Mouse (Mus musculus) limb, embryonic 12.5 days (tissue): Measurements from ENCODE around the gene Frmd7. TPM values are rescaled to one million over a fixed set of nuclear protein-coding genes. Genes with fewer than 3 reads are reported as not detected.

Experiments used
- ATAC-seq: fragments of 200-750 bp; cut with Nextera tagmentation; 2 replicates; pipeline ENCODE4 v1.8.0; 2017; ENCODE audit warnings: low read depth, moderate TSS enrichment; ENCODE audit not compliant: insufficient number of reproducible peaks, insufficient read depth, low FRiP score, low TSS enrichment
- H3K27ac ChIP-seq: fragments of 300-500 bp; sonication (generic); 2 replicates; pipeline ENCODE4 v1.5.1; 2016; ENCODE audit warnings: mild to moderate bottlenecking, moderate library complexity
- H3K27me3 ChIP-seq: fragments of 300-500 bp; sonication (generic); 2 replicates; pipeline ENCODE4 v1.6.1; 2016; ENCODE audit warnings: mild to moderate bottlenecking, moderate library complexity
- H3K36me3 ChIP-seq: fragments of 300-500 bp; sonication (generic); 2 replicates; pipeline ENCODE4 v1.6.1; 2016; ENCODE audit warnings: mild to moderate bottlenecking, moderate library complexity
- H3K4me1 ChIP-seq: fragments of 300-500 bp; sonication (generic); replicated peaks from 2 replicates; pipeline ENCODE4 v1.6.1; 2016
- H3K4me2 ChIP-seq: fragments of 300-500 bp; sonication (generic); 2 replicates; pipeline ENCODE4 v1.6.1; 2016; ENCODE audit warnings: mild to moderate bottlenecking, moderate library complexity
- H3K4me3 ChIP-seq: fragments of 300-500 bp; sonication (generic); replicated peaks from 2 replicates; pipeline ENCODE4 v1.5.1; 2016; ENCODE audit warnings: mild to moderate bottlenecking
- H3K9ac ChIP-seq: fragments of 300-500 bp; sonication (generic); replicated peaks from 2 replicates; pipeline ENCODE4 v1.6.1; 2016; ENCODE audit warnings: mild to moderate bottlenecking, moderate library complexity
- H3K9me3 ChIP-seq: fragments of 300-500 bp; sonication (generic); 2 replicates; pipeline ENCODE4 v1.6.1; 2016; ENCODE audit warnings: mild to moderate bottlenecking, moderate library complexity
- WGBS: fragments of 180-500 bp; shearing (Covaris S2); methylation state at CpG from one replicate; pipeline ENCODE4 v1.1.7; 2016; 5-methylcytosine and 5-hydroxymethylcytosine counted together
- polyA plus RNA-seq: library from polyadenylated mRNA; unstranded; fragments of >200 nt; fragmentation: Nextera tagmentation; extraction: Ambion mirVana; gene quantifications from 2 replicates; pipeline ENCODE4 v1.2.1, GENCODE M21; 2016

Gene Frmd7
- polyA plus RNA-seq, 1 experiment from 2014 or later: 0.10 TPM

- Histone ChIP-seq H3K36me3 (no peaks in the 10 kb centered on the region), H3K27me3 (peaks cover 6% of the 10 kb centered on the region), H3K27ac (no peak overlapping the region), H3K4me1 (no peaks in the 10 kb centered on the region), H3K4me2 (no peak overlapping the region), H3K4me3 (no peak overlapping the region), H3K9ac (no peak overlapping the region), H3K9me3 (no peaks in the 10 kb centered on the region)
- 75% methylated on average over 3 of the region's 3 CpGs for WGBS
- ATAC-seq: no peak
Measured at GRCm38 (mm10) chrX:50937117-50937516, 5.4 kb downstream of the Frmd7 start.

GRCm38 (mm10) chrX:50930309-50930708 is 12.2 kb downstream of the Frmd7 start:
- no peak overlapping the region for H3K4me3 ChIP-seq
- WGBS: 66% methylated on average over 3 of the region's 3 CpGs
- H3K27me3 ChIP-seq: peaks cover 5% of the 10 kb centered on the region
- no peak overlapping the region for H3K4me2 ChIP-seq
- no peaks in the 10 kb centered on the region for H3K36me3 ChIP-seq
- no peak for ATAC-seq
- H3K9ac ChIP-seq: no peak overlapping the region
- no peak overlapping the region for H3K27ac ChIP-seq
- H3K9me3 ChIP-seq: no peaks in the 10 kb centered on the region
- H3K4me1 ChIP-seq: no peaks in the 10 kb centered on the region

- no peak overlapping the region for H3K9ac ChIP-seq
- H3K4me2 ChIP-seq: no peak overlapping the region
- H3K27me3 ChIP-seq: peaks cover 6% of the 10 kb centered on the region
- no peaks in the 10 kb centered on the region for H3K4me1 ChIP-seq
- H3K36me3 ChIP-seq: no peaks in the 10 kb centered on the region
- H3K4me3 ChIP-seq: no peak overlapping the region
- 38% methylated on average over 10 of the region's 10 CpGs for WGBS
- no peak overlapping the region for H3K27ac ChIP-seq
- no peak for ATAC-seq
- no peaks in the 10 kb centered on the region for H3K9me3 ChIP-seq
Measured at GRCm38 (mm10) chrX:50926893-50927545, 15.5 kb downstream of the Frmd7 start.

- Histone ChIP-seq H3K4me1 (no peaks in the 10 kb centered on the region), H3K4me3 (no peak overlapping the region), H3K36me3 (no peaks in the 10 kb centered on the region), H3K9me3 (no peaks in the 10 kb centered on the region), H3K27me3 (peaks cover 8% of the 10 kb centered on the region), H3K27ac (no peak overlapping the region), H3K4me2 (no peak overlapping the region), H3K9ac (no peak overlapping the region)
- 46% methylated on average over 17 of the region's 18 CpGs for WGBS
- no peak for ATAC-seq
Measured at GRCm38 (mm10) chrX:50924629-50925364, 17.7 kb downstream of the Frmd7 start.

- H3K27me3 ChIP-seq: peaks cover 3% of the 10 kb centered on the region; the same call in 1 of the 2 replicates
- H3K36me3 ChIP-seq: no peaks in the 10 kb centered on the region
- 20% methylated on average over 3 of the region's 3 CpGs for WGBS
- no peak overlapping the region for H3K4me2 ChIP-seq
- no peak for ATAC-seq
- H3K4me1 ChIP-seq: peaks cover 5% of the 10 kb centered on the region
- no peak overlapping the region for H3K9ac ChIP-seq
- H3K27ac ChIP-seq: no peak overlapping the region
- H3K9me3 ChIP-seq: no peaks in the 10 kb centered on the region
- H3K4me3 ChIP-seq: no peak overlapping the region
Measured at GRCm38 (mm10) chrX:50918754-50919153, 23.8 kb downstream of the Frmd7 start.

GRCm38 (mm10) chrX:50917389-50917788 is 25.1 kb downstream of the Frmd7 start:
- Histone ChIP-seq H3K9ac (no peak overlapping the region), H3K36me3 (no peaks in the 10 kb centered on the region), H3K4me2 (no peak overlapping the region), H3K4me3 (no peak overlapping the region), H3K9me3 (no peaks in the 10 kb centered on the region), H3K27ac (0 out of 2 replicates have a peak overlapping the region, but pooled peaks have one; percentile 23), H3K27me3 (peaks cover 3% of the 10 kb centered on the region; the same call in 1 of the 2 replicates), H3K4me1 (peaks cover 5% of the 10 kb centered on the region)
- 31% methylated on average over 3 of the region's 3 CpGs for WGBS
- no peak for ATAC-seq

- Histone ChIP-seq H3K9me3 (no peaks in the 10 kb centered on the region), H3K4me3 (no peak overlapping the region), H3K9ac (no peak overlapping the region), H3K27me3 (0 out of 2 replicates have a peak, but pooled peaks cover 3% of the 10 kb centered on the region), H3K4me1 (no peaks in the 10 kb centered on the region), H3K4me2 (no peak overlapping the region), H3K36me3 (no peaks in the 10 kb centered on the region), H3K27ac (no peak overlapping the region)
- no peak for ATAC-seq
- 82% methylated on average over 5 of the region's 5 CpGs for WGBS
Measured at GRCm38 (mm10) chrX:50909915-50910314, 32.6 kb downstream of the Frmd7 start.

GRCm38 (mm10) chrX:50903497-50903896 is 39.0 kb downstream of the Frmd7 start:
- no peaks in the 10 kb centered on the region for H3K36me3 ChIP-seq
- no peak for ATAC-seq
- H3K4me2 ChIP-seq: no peak overlapping the region
- H3K27me3 ChIP-seq: peaks cover 2% of the 10 kb centered on the region; the same call in 1 of the 2 replicates
- H3K4me3 ChIP-seq: no peak overlapping the region
- WGBS: 82% methylated on average over 3 of the region's 3 CpGs
- H3K9me3 ChIP-seq: no peaks in the 10 kb centered on the region
- H3K27ac ChIP-seq: no peak overlapping the region
- no peaks in the 10 kb centered on the region for H3K4me1 ChIP-seq
- H3K9ac ChIP-seq: no peak overlapping the region

GRCm38 (mm10) chrX:50887999-50888398 is 54.5 kb downstream of the Frmd7 start:
- no peak overlapping the region for H3K4me2 ChIP-seq
- no peak for ATAC-seq
- WGBS: 80% methylated on average over 2 of the region's 2 CpGs

GRCm38 (mm10) chrX:50874246-50875002 is 68.1 kb downstream of the Frmd7 start:
- no peak overlapping the region for H3K4me2 ChIP-seq
- H3K9ac ChIP-seq: no peak overlapping the region
- H3K36me3 ChIP-seq: no peaks in the 10 kb centered on the region
- WGBS: 72% methylated on average over 6 of the region's 6 CpGs
- H3K4me1 ChIP-seq: no peaks in the 10 kb centered on the region
- no peak for ATAC-seq
- no peaks in the 10 kb centered on the region for H3K9me3 ChIP-seq
- peaks cover 2% of the 10 kb centered on the region; the same call in 1 of the 2 replicates for H3K27me3 ChIP-seq
- no peak overlapping the region for H3K4me3 ChIP-seq
- no peak overlapping the region for H3K27ac ChIP-seq

More at GRCm38 (mm10) chrX:50887999-50888398, 54.5 kb downstream of the Frmd7 start:
- Histone ChIP-seq H3K9ac (no peak overlapping the region), H3K4me1 (no peaks in the 10 kb centered on the region), H3K36me3 (no peaks in the 10 kb centered on the region), H3K27me3 (0 out of 2 replicates have a peak, but pooled peaks cover 3% of the 10 kb centered on the region), H3K4me3 (no peak overlapping the region), H3K9me3 (no peaks in the 10 kb centered on the region), H3K27ac (no peak overlapping the region)

GRCm38 (mm10) chrX:50864734-50865133 is 77.8 kb downstream of the Frmd7 start:
- 0 out of 2 replicates have a peak, but pooled peaks cover 2% of the 10 kb centered on the region for H3K27me3 ChIP-seq
- H3K4me3 ChIP-seq: no peak overlapping the region
- no peaks in the 10 kb centered on the region for H3K36me3 ChIP-seq
- no peak overlapping the region for H3K4me2 ChIP-seq
- no peak overlapping the region for H3K27ac ChIP-seq
- peaks cover 3% of the 10 kb centered on the region; the same call in 1 of the 2 replicates for H3K4me1 ChIP-seq
- H3K9ac ChIP-seq: no peak overlapping the region
- ATAC-seq: no peak
- no peaks in the 10 kb centered on the region for H3K9me3 ChIP-seq
- WGBS: 75% methylated on average over 5 of the region's 5 CpGs
